ENCODE assay signal across 8 mouse cellular contexts in the genomic region with DNA sequence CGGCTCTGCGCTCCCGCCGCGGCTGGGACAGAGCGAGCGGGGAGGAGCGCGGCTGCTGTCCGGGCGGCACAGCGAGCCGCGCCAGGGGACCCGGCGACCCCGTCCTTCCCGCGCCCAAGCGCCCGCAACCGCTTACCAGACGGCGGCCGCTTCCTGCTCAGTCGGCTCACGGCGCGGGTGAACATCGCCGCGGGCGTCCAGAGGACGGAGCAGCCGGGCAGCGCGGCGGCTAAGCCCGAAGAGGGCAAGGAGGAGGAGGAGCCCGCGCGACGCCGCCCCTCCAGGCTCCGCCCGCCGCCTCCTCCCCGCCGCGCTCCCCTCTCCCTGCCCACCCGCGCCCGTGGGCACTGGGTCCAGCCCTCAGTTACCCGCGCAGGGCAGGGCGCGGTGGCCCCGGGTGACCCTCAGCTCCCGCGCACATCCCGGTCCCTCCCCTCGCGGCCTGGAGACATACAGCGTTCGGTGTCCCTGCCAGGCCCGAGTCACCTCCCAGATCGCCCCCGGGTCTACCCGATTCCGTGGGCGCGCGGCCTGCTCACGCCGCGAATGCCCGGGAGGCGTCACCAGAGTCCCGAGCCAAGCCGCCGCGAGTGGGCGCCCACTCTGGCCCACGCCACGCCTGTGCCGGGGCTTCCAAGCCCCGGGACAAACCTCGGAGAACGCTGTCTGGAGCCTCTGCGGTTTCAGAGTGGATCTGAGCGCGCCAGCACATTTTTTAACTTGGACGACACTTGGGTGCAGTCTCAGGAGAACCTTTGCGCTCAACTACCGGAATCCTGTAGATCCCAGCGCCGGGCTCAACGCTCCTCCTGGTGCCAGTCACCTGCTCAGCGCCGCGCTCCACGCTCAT. TPM values are rescaled to one million over a fixed set of nuclear protein-coding genes. Genes with fewer than 3 reads are reported as not detected.
DNase-seq lines count a peak whose midpoint lies in the region; TF ChIP-seq lines count a peak whose summit lies in the region.

A gene (minus strand): TSS at position 829 of the 850 bp plus-strand sequence.

- H3K4me3 ChIP-seq in ES-E14 (ENCODE audit: insufficient read depth in 1 of 2, low read depth in 1 of 2, low read length in 2 of 2, poor library complexity in 1 of 2, severe bottlenecking in 1 of 2): peak within 1 kb of the TSS; percentile 80 to 93
- peak within 1 kb of the TSS; percentile 54 for H3K4me3 ChIP-seq in cerebellum, adult 2 months (replicated peaks; ENCODE audit: insufficient read depth, low read depth, low read length)
- peak within 1 kb of the TSS; percentile 79 for H3K4me3 ChIP-seq in hindbrain, embryonic 10.5 days

- peak within 1 kb of the TSS; percentile 75 for H3K9ac ChIP-seq in ES-E14 (ENCODE audit: insufficient read depth, low read depth, low read length, poor library complexity, severe bottlenecking)

- DNase-seq in ES-E14 (ENCODE audit: low read depth, low spot score): no peak
- peak; percentile 54 to 58 for DNase-seq in cerebellum, adult 2 months
- peak in 1 of 2 experiments; percentile 34 for DNase-seq in frontal cortex, adult 2 months (ENCODE audit: extremely low spot score in 1 of 2, low spot score in 1 of 2)
- DNase-seq in hindbrain, embryonic 10.5 days (ENCODE audit: low spot score): peak; percentile 73
- peak; percentile 48 to 65 for DNase-seq in layer of hippocampus, postnatal 10 days (ENCODE audit: low spot score in 2 of 2)
- peak; percentile 67 for DNase-seq in lung, postnatal 14 days
- peak; percentile 75 for DNase-seq in ovary, postnatal 36 days (ENCODE audit: low spot score)
- peak; percentile 44 to 75 for DNase-seq in urinary bladder, adult 18-20 months (ENCODE audit: low spot score in 2 of 2)

- H3K9me3 ChIP-seq in ES-E14 (ENCODE audit: control insufficient read depth, insufficient read depth, low read depth, low read length): no peaks in the 10 kb centered on the region
- H3K9me3 ChIP-seq in hindbrain, embryonic 10.5 days: no peaks in the 10 kb centered on the region

- H3K27me3 ChIP-seq in cerebellum, adult 2 months (ENCODE audit: control insufficient read depth, insufficient read depth, low read length): no peaks in the 10 kb centered on the region; the same call in 1 of the 2 replicates
- peaks cover 87% of the 10 kb centered on the region for H3K27me3 ChIP-seq in hindbrain, embryonic 10.5 days (ENCODE audit: insufficient read depth, poor library complexity, severe bottlenecking)

- no peak within 1 kb of the TSS for H3K27ac ChIP-seq in ES-E14 (ENCODE audit: insufficient read depth, low read depth, low read length, poor library complexity, severe bottlenecking)
- H3K27ac ChIP-seq in cerebellum, adult 2 months (ENCODE audit: insufficient read depth, low read length): no peak within 1 kb of the TSS
- H3K27ac ChIP-seq in hindbrain, embryonic 10.5 days: peak within 1 kb of the TSS; percentile 73

- H3K36me3 ChIP-seq in ES-E14 (ENCODE audit: control insufficient read depth, insufficient read depth, low read length, poor library complexity, severe bottlenecking): no peaks in the 10 kb centered on the region
- H3K36me3 ChIP-seq in hindbrain, embryonic 10.5 days: no peaks in the 10 kb centered on the region

- H3K4me1 ChIP-seq in ES-E14 (ENCODE audit: control insufficient read depth in 2 of 2, insufficient read depth in 2 of 2, low read length in 2 of 2, poor library complexity in 1 of 2): peaks cover 0 to 2% of the 10 kb centered on the region in 2 experiments; a peak in 1 of 4 replicates
- no peaks in the 10 kb centered on the region for H3K4me1 ChIP-seq in cerebellum, adult 2 months (ENCODE audit: control insufficient read depth, insufficient read depth, low read length)
- H3K4me1 ChIP-seq in hindbrain, embryonic 10.5 days (replicated peaks): peaks cover 28% of the 10 kb centered on the region

- in situ Hi-C loops in ES-E14 (cut with MboI; ENCODE audit: low sequenced_read_pairs in 2 of 2, unreplicated experiment in 2 of 2): loop anchor here in 1 of 2 experiments (25.0 kb wide), 1 partner anchor 269 kb away; no protein-coding TSS in a partner anchor

- TF ChIP-seq CTCF in cerebellum, adult 2 months (IDR thresholded peaks at IDR 0.05; ENCODE audit: borderline replicate concordance, insufficient read depth, low read depth, low read length): no peak

- WGBS in cerebellum, adult 2 months: under 1% methylated on average over 102 of the region's 102 CpGs
- under 1% methylated on average over 95 of the region's 102 CpGs for WGBS in hindbrain, embryonic 10.5 days

- no peak for TF ChIP-seq POLR2A in cerebellum, adult 2 months (IDR thresholded peaks at IDR 0.05; ENCODE audit: borderline replicate concordance, insufficient read depth, low read length)

TF ChIP-seq in ES-E14, 5 proteins besides CTCF, POLR2A, EP300 and RAD21:
- TF ChIP-seq HCFC1 (IDR thresholded peaks at IDR 0.05; ENCODE audit: borderline replicate concordance, insufficient read depth, low read length): no peak
- no peak for TF ChIP-seq ZNF384 (IDR thresholded peaks at IDR 0.05; ENCODE audit: low read depth, low read length)
- no peak for TF ChIP-seq CHD2 (IDR thresholded peaks at IDR 0.05; ENCODE audit: low read depth, low read length)
- no peak for TF ChIP-seq ZC3H11A (IDR thresholded peaks at IDR 0.05; ENCODE audit: borderline replicate concordance, low read depth, low read length)
- no peak for TF ChIP-seq MAFK (IDR thresholded peaks at IDR 0.05; ENCODE audit: insufficient read depth, low read depth, low read length)
TF ChIP-seq in ES-E14: peak in this region for 0.

RNA-seq across cellular contexts. Expression of the gene that starts here (rescaled TPM):
- total RNA-seq in ES-E14 (2012; rRNA removed): 5.4 and 6.2 TPM in 2 replicates
- polyA plus RNA-seq in cerebellum, adult 2 months (2012; rRNA removed): 68.2 and 73.0 TPM in 2 replicates
- 64.0 and 67.7 TPM in 2 replicates for polyA plus RNA-seq in frontal cortex, adult 2 months (2012; rRNA removed)
- polyA plus RNA-seq in hindbrain, embryonic 10.5 days (2016; fragmentation: Nextera tagmentation; extraction: Ambion mirVana): 6.8 and 11.5 TPM in 2 replicates
- 10 to 100 TPM; 48.8 to 50.5 TPM for total RNA-seq in layer of hippocampus, postnatal 10 days (2021)
